23 mouse cellular contexts compared by ENCODE assay signal in genomic region chr2:156417194-156417593, GRCm38 (mm10). TPM values are rescaled to one million over a fixed set of nuclear protein-coding genes. Genes with fewer than 3 reads are reported as not detected.
DNase-seq lines count a peak whose midpoint lies in the region; ATAC-seq lines count a peak whose summit lies in the region.
"Had no signal": no experiment of that assay in that cellular context is flagged by ENCODE, and none has a peak within 500 bp of the region (broad histone marks: within the 10 kb centered on the region; RNA-seq: fewer than 3 reads in every experiment).

No protein-coding gene starts in this region.

- peak; percentile 38 for DNase-seq in 3134 (ENCODE audit: extremely low read depth, insufficient read length, low spot score)
- DNase-seq in 416B (ENCODE audit: low read depth): peak; percentile 23
- DNase-seq in thymus, postnatal 36 days: no peak
- no peak for DNase-seq in ovary, postnatal 10 days (ENCODE audit: low spot score)
- no peak for DNase-seq in layer of hippocampus, postnatal 10 days (ENCODE audit: low spot score in 2 of 2)
- DNase-seq: adrenal gland, adult 8-10 months; cerebellum, adult 2 months; cerebellum, postnatal 25 days; embryo, embryonic 11 days; heart, adult 11 months; kidney, adult 9 months; kidney, postnatal 14 days; layer of hippocampus, postnatal 36 days; lung, embryonic 14.5 days; midbrain, embryonic 14.5 days; right cerebral cortex, adult 18-20 months; thymus, adult 2 months had no signal

- peak; percentile 29; the same call in 1 of the 2 replicates for ATAC-seq in granulocyte monocyte progenitor cell, adult 5-6 weeks (replicated peaks; ENCODE audit: poor library complexity, severe bottlenecking)
- ATAC-seq in megakaryocyte progenitor cell, adult 5-6 weeks (replicated peaks; ENCODE audit: poor library complexity): peak; percentile 29; the same call in 1 of the 2 replicates
- ATAC-seq: forebrain, embryonic 15.5 days; liver, embryonic 12.5 days; Patski had no signal

RNA-seq across cellular contexts. Expression of gene Epb41l1, which starts 3.5 kb away (rescaled TPM):
- total RNA-seq in granulocyte monocyte progenitor cell, adult 5-6 weeks (2014; fragmentation: Nextera tagmentation): 1.0 TPM in 1 of 2 replicates, not detected in the other
- 0.34 TPM in 1 of 2 replicates, not detected in the other for total RNA-seq in granulocyte monocyte progenitor cell, adult 5-6 weeks (2017)
- 0.05 and 0.39 TPM in 2 replicates for total RNA-seq in megakaryocyte progenitor cell, adult 5-6 weeks (2015)
- 0.24 and 2.6 TPM in 2 replicates for total RNA-seq in megakaryocyte progenitor cell, adult 5-6 weeks (2017)
- 100 to 1,000 TPM; 268 to 270 TPM for total RNA-seq in layer of hippocampus, postnatal 10 days (2021)
- total RNA-seq: megakaryocyte-erythroid progenitor cell, adult 5-6 weeks had no signal

Comparison
In these comparisons a context has a peak if more than half of its experiments do, and no peak if none do; other contexts are left out.
1. DNase-seq: peak in 3134 (single experiment) and 416B (single experiment); none in thymus, postnatal 36 days (0 of 2), ovary, postnatal 10 days (single experiment) and layer of hippocampus, postnatal 10 days (0 of 2).
2. RNA of gene Epb41l1, which starts 3.5 kb away (total RNA-seq): 268 to 270 TPM in layer of hippocampus, postnatal 10 days; 0.05 to 2.6 TPM in megakaryocyte progenitor cell, adult 5-6 weeks and 0.34 to 1.0 TPM in granulocyte monocyte progenitor cell, adult 5-6 weeks; every median in the first group is over 10 times any median in the second.